Mouse (Mus musculus): ENCODE results near the gene Anapc5. TPM values are rescaled to one million over a fixed set of nuclear protein-coding genes. Genes with fewer than 3 reads are reported as not detected.

Anapc5 gene
- polyA plus RNA-seq, 2 experiments: 427 to 686 TPM

GRCm38 (mm10) chr5:122773756-122774155 is 47.4 kb downstream of the Anapc5 start:
- Histone ChIP-seq H3K36me3 (ENCODE audit: control insufficient read depth, insufficient read depth, low read length) (no peaks in the 10 kb centered on the region; the same call in 1 of the 2 replicates), H3K9me3 (ENCODE audit: control insufficient read depth, low read length) (no peaks in the 10 kb centered on the region), H3K27ac (replicated peaks; ENCODE audit: low read depth, low read length) (no peak overlapping the region), H3K4me1 (ENCODE audit: control insufficient read depth, insufficient read depth, low read length) (peaks cover 11% of the 10 kb centered on the region), H3K4me3 (replicated peaks; ENCODE audit: low read length) (no peak overlapping the region), H3K4me2 (replicated peaks; ENCODE audit: low read depth, low read length, severe bottlenecking) (no peak overlapping the region), H3K27me3 (ENCODE audit: control insufficient read depth, insufficient read depth, low read length) (no peaks in the 10 kb centered on the region), H3K9ac (ENCODE audit: low read depth, low read length, severe bottlenecking) (no peak overlapping the region)
- ATAC-seq (ENCODE audit: low FRiP score, low read depth): no peak
- DNase-seq (ENCODE audit: low spot score): peak; percentile 28
- WGBS: 86% methylated on average over 11 of the region's 11 CpGs
- no peak for TF ChIP-seq POLR2A (IDR thresholded peaks at IDR 0.05; ENCODE audit: borderline replicate concordance, extremely low read depth, insufficient read depth, insufficient read length)

DNA sequence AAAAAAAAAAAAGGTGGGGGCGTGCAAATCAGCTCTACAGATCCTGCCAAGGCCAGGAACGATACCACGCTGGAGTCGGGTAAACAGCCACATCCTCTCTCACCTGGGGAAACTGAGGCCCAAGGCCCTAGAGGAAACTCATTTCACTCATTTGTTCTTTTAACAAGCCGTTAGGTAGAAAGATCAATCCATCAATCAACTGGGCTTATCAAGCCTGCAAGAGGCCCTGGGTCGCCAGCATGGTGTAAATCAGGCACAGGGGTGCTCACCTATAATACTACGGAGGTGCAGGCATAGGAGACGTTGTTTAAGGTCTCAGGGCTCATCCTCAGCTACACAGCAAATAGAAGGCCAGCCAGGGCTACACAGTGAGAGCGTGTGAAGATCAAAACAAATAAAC is 49.7 kb downstream of the Anapc5 start:
- no peak overlapping the region for H3K4me3 ChIP-seq (replicated peaks; ENCODE audit: low read length)
- no peak overlapping the region for H3K9ac ChIP-seq (ENCODE audit: low read depth, low read length, severe bottlenecking)
- H3K9me3 ChIP-seq (ENCODE audit: control insufficient read depth, low read length): no peaks in the 10 kb centered on the region
- H3K27me3 ChIP-seq (ENCODE audit: control insufficient read depth, insufficient read depth, low read length): no peaks in the 10 kb centered on the region
- H3K36me3 ChIP-seq (ENCODE audit: control insufficient read depth, insufficient read depth, low read length): no peaks in the 10 kb centered on the region; the same call in 1 of the 2 replicates
- ATAC-seq (ENCODE audit: low FRiP score, low read depth) (no peak), DNase-seq (ENCODE audit: low spot score) (no peak)
- peaks cover 11% of the 10 kb centered on the region for H3K4me1 ChIP-seq (ENCODE audit: control insufficient read depth, insufficient read depth, low read length)
- 83% methylated on average over 9 of the region's 9 CpGs for WGBS
- 0 out of 2 replicates have a peak overlapping the region, but pooled peaks have one; percentile 67 for H3K27ac ChIP-seq (replicated peaks; ENCODE audit: low read depth, low read length)
- no peak for TF ChIP-seq POLR2A (IDR thresholded peaks at IDR 0.05; ENCODE audit: borderline replicate concordance, extremely low read depth, insufficient read depth, insufficient read length)
- no peak overlapping the region for H3K4me2 ChIP-seq (replicated peaks; ENCODE audit: low read depth, low read length, severe bottlenecking)

- TF ChIP-seq POLR2A (IDR thresholded peaks at IDR 0.05; ENCODE audit: borderline replicate concordance, extremely low read depth, insufficient read depth, insufficient read length): no peak
- Histone ChIP-seq H3K4me1 (ENCODE audit: control insufficient read depth, insufficient read depth, low read length) (peaks cover 11% of the 10 kb centered on the region), H3K9me3 (ENCODE audit: control insufficient read depth, low read length) (no peaks in the 10 kb centered on the region), H3K27me3 (ENCODE audit: control insufficient read depth, insufficient read depth, low read length) (no peaks in the 10 kb centered on the region), H3K4me2 (replicated peaks; ENCODE audit: low read depth, low read length, severe bottlenecking) (no peak overlapping the region; the same call in 1 of the 2 replicates), H3K36me3 (ENCODE audit: control insufficient read depth, insufficient read depth, low read length) (no peaks in the 10 kb centered on the region; the same call in 1 of the 2 replicates), H3K4me3 (replicated peaks; ENCODE audit: low read length) (no peak overlapping the region), H3K9ac (ENCODE audit: low read depth, low read length, severe bottlenecking) (0 out of 2 replicates have a peak overlapping the region, but pooled peaks have one; percentile 31), H3K27ac (replicated peaks; ENCODE audit: low read depth, low read length) (peak overlapping the region; percentile 67)
- DNase-seq (ENCODE audit: low spot score) (peak; percentile 56), ATAC-seq (ENCODE audit: low FRiP score, low read depth) (peak; percentile 31; the same call in 1 of the 2 replicates)
- 46% methylated on average over 10 of the region's 10 CpGs for WGBS
These were observed 50.3 kb downstream of the Anapc5 start for GRCm38 (mm10) chr5:122770806-122771261.

DNA sequence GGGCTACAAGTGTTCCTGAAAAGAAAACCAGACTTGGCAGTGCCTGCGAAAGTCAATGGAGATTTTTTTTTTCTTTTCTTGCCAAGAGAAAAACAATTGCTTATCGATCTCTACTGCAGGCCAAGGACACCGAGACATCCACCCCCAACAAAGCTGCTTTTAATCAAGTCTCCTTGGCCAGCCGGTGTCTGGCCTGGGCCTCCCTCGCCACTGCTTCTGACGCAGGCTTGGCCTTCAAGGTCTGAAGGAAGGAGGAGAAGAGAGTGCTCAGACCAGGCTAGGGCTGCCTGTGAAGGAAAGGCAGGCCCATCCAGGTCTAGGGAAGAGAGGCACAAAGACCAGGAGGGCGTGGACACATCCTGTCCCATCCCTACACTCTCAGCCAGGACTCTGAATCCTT is 50.8 kb downstream of the Anapc5 start:
- no peak for TF ChIP-seq POLR2A (IDR thresholded peaks at IDR 0.05; ENCODE audit: borderline replicate concordance, extremely low read depth, insufficient read depth, insufficient read length)
- H3K9me3 ChIP-seq (ENCODE audit: control insufficient read depth, low read length): no peaks in the 10 kb centered on the region
- H3K4me1 ChIP-seq (ENCODE audit: control insufficient read depth, insufficient read depth, low read length): peaks cover 11% of the 10 kb centered on the region
- H3K27me3 ChIP-seq (ENCODE audit: control insufficient read depth, insufficient read depth, low read length): no peaks in the 10 kb centered on the region
- no peak overlapping the region for H3K4me2 ChIP-seq (replicated peaks; ENCODE audit: low read depth, low read length, severe bottlenecking)
- H3K27ac ChIP-seq (replicated peaks; ENCODE audit: low read depth, low read length): peak overlapping the region; percentile 67
- H3K9ac ChIP-seq (ENCODE audit: low read depth, low read length, severe bottlenecking): peak overlapping the region; percentile 31; the same call in 1 of the 2 replicates
- no peak for ATAC-seq (ENCODE audit: low FRiP score, low read depth)
- DNase-seq (ENCODE audit: low spot score): no peak
- WGBS: 51% methylated on average over 7 of the region's 7 CpGs
- H3K4me3 ChIP-seq (replicated peaks; ENCODE audit: low read length): no peak overlapping the region
- no peaks in the 10 kb centered on the region; the same call in 1 of the 2 replicates for H3K36me3 ChIP-seq (ENCODE audit: control insufficient read depth, insufficient read depth, low read length)

DNA sequence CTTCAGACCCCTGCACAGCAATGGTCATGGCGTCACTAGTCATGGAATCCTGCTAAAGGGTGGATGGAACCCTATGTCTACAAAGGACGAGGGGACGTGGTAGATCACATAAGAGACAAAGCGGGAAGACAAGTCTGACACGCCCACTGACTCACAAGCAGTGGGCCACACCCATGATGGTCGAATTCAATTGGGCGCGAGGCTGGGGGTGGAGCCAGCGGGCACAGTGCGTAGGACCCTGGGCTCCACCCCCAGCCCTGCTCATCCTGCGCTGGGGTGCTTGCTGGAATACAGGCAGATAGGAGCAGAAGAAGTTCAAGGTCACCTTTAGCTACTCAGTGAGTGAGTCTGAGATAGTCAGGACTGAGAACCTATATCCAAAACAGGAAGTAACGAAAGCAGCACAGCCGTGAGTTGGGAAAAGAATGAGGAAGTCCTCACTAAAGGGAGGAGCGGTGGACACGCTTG is 52.0 kb downstream of the Anapc5 start:
- Histone ChIP-seq H3K27ac (replicated peaks; ENCODE audit: low read depth, low read length) (no peak overlapping the region), H3K4me2 (replicated peaks; ENCODE audit: low read depth, low read length, severe bottlenecking) (no peak overlapping the region), H3K4me3 (replicated peaks; ENCODE audit: low read length) (no peak overlapping the region), H3K4me1 (ENCODE audit: control insufficient read depth, insufficient read depth, low read length) (peaks cover 11% of the 10 kb centered on the region), H3K27me3 (ENCODE audit: control insufficient read depth, insufficient read depth, low read length) (no peaks in the 10 kb centered on the region), H3K9me3 (ENCODE audit: control insufficient read depth, low read length) (no peaks in the 10 kb centered on the region), H3K9ac (ENCODE audit: low read depth, low read length, severe bottlenecking) (no peak overlapping the region), H3K36me3 (ENCODE audit: control insufficient read depth, insufficient read depth, low read length) (no peaks in the 10 kb centered on the region; the same call in 1 of the 2 replicates)
- 89% methylated on average over 15 of the region's 15 CpGs for WGBS
- DNase-seq (ENCODE audit: low spot score) (no peak), ATAC-seq (ENCODE audit: low FRiP score, low read depth) (no peak)
- no peak for TF ChIP-seq POLR2A (IDR thresholded peaks at IDR 0.05; ENCODE audit: borderline replicate concordance, extremely low read depth, insufficient read depth, insufficient read length)

Measured in limb, embryonic 14.5 days (tissue).